In the genomic region with DNA sequence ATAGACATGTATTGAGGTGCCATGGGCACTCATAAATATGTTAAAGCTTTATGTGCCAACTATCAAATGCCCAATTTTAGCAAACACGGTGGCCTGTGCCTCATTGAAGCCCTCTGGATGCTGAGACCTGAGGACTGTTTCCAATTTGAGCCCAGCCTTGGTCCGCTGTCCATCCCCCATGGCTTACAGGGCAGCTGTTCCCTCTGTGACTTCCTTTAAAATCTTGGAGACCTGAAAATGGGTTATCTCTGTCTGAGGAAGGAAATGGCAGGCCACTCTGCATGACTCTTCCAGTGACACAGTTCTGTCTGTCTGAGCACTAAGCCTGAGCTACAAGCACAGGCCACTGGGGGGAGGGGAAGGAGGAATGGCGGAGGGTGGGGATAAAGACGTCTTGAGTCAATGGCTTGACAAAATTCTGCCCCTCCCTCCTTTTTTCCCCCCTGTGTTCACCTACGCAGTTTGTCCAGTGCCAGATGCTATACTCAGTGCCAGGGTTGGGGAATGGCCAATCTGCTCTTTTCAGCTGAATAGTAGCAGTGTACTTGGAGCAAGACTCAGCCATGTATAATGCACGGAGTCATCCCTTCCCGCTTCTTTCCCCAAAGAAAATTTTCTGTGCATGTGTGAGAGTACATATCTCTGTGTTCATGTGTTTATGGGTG, we compare ENCODE assay signal across 12 mouse cellular contexts.
DNase-seq lines count a peak whose midpoint lies in the region; ATAC-seq lines count a peak whose summit lies in the region.
"Had no signal": no experiment of that assay in that cellular context is flagged by ENCODE, and none has a peak within 500 bp of the region (broad histone marks: within the 10 kb centered on the region; RNA-seq: fewer than 3 reads in every experiment).

No protein-coding gene starts in this region.

- intact Hi-C loops in left cerebral cortex, postnatal 4 days (cut with DNase I) = no loop called here
- intact Hi-C loops in left cerebral cortex, postnatal 10 days (cut with DNase I) = no loop called here

- peak; percentile 34 for DNase-seq in left cerebral cortex, postnatal 4 days
- no peak for DNase-seq in left cerebral cortex, postnatal 10 days (ENCODE audit: extremely low spot score in 1 of 2, low spot score in 2 of 2)
- DNase-seq in thymus, postnatal 14 days = peak; percentile 42
- no peak for DNase-seq in thymus, postnatal 25 days
- no peak for DNase-seq in lung, adult 18-20 months
- DNase-seq in ovary, postnatal 14 days (ENCODE audit: low spot score) = no peak
- DNase-seq: adrenal gland, adult 2 months; gastrocnemius, postnatal 14 days; kidney, postnatal 10 days; right cerebral cortex, postnatal 4 days had no signal

- peak; percentile 33 for ATAC-seq in common myeloid progenitor, adult 5-6 weeks (replicated peaks; ENCODE audit: low read depth, poor library complexity, severe bottlenecking)
- ATAC-seq: intestine, embryonic 16.5 days had no signal

Comparison
In these comparisons a context has a peak if more than half of its experiments do, and no peak if none do; other contexts are left out.
1. DNase-seq: peak in left cerebral cortex, postnatal 4 days (single experiment) and thymus, postnatal 14 days (single experiment); none in left cerebral cortex, postnatal 10 days (0 of 2), thymus, postnatal 25 days (single experiment), lung, adult 18-20 months (0 of 2) and ovary, postnatal 14 days (single experiment).